Mouse (Mus musculus) ovary, postnatal 10 days (tissue): ENCODE measurements around the gene Slfn5.
A peak's percentile ranks its signal among the peaks of the same experiment; 100 is the strongest.
"Not testable (repeated sequence)": the region's sequence is repeated elsewhere in the genome, so short reads cannot be mapped to it uniquely, and the experiment has no call there.

Source experiments
- DNase-seq: peaks from one replicate; pipeline ENCODE4 v3.0.0; 2022; ENCODE audit warnings: low spot score

Gene Slfn5

GRCm38 (mm10) chr11:82950736-82951481, at the start of gene Slfn5:
Gene Slfn5, plus strand, starts transcription at chr11:82951349.
- DNase-seq = no peak

GRCm38 (mm10) chr11:82901606-82902310, 49.4 kb upstream of the Slfn5 start:
- no peak for DNase-seq

GRCm38 (mm10) chr11:82904952-82905351, 46.2 kb upstream of the Slfn5 start:
- no peak for DNase-seq

- no peak for DNase-seq
Observed at GRCm38 (mm10) chr11:82905816-82906215, 45.3 kb upstream of the Slfn5 start.

GRCm38 (mm10) chr11:82907651-82908607, 43.2 kb upstream of the Slfn5 start, which contains the start of gene Nle1:
Gene Nle1, minus strand, starts transcription at chr11:82908411.
- DNase-seq = peak; percentile 93

GRCm38 (mm10) chr11:82908608-82908989, 42.5 kb upstream of the Slfn5 start:
- no peak for DNase-seq

GRCm38 (mm10) chr11:82910250-82910649, 40.9 kb upstream of the Slfn5 start, which contains the start of gene Unc45b:
Gene Unc45b, plus strand, starts transcription at chr11:82910550.
- no peak for DNase-seq

- no peak for DNase-seq
Observed at GRCm38 (mm10) chr11:82910679-82911389, 40.3 kb upstream of the Slfn5 start.

GRCm38 (mm10) chr11:82914711-82915352, 36.3 kb upstream of the Slfn5 start:
- DNase-seq = peak; percentile 38

GRCm38 (mm10) chr11:82920768-82921167, 30.4 kb upstream of the Slfn5 start:
- DNase-seq = no peak

GRCm38 (mm10) chr11:82921691-82922090, 29.5 kb upstream of the Slfn5 start:
- DNase-seq = no peak

- DNase-seq = not testable (repeated sequence)
Observed at GRCm38 (mm10) chr11:82923910-82924309, 27.2 kb upstream of the Slfn5 start.

- no peak for DNase-seq
Observed at GRCm38 (mm10) chr11:82928897-82929632, 22.1 kb upstream of the Slfn5 start.

- DNase-seq = no peak
Observed at GRCm38 (mm10) chr11:82929633-82929950, 21.6 kb upstream of the Slfn5 start.

GRCm38 (mm10) chr11:82930391-82930955, 20.7 kb upstream of the Slfn5 start:
- DNase-seq = not testable (repeated sequence)

GRCm38 (mm10) chr11:82931161-82931560, 20.0 kb upstream of the Slfn5 start:
- DNase-seq = not testable (repeated sequence)

GRCm38 (mm10) chr11:82931671-82932450, 19.3 kb upstream of the Slfn5 start:
- not testable (repeated sequence) for DNase-seq

- DNase-seq = no peak
Observed at GRCm38 (mm10) chr11:82933186-82933585, 18.0 kb upstream of the Slfn5 start.

- DNase-seq = no peak
Observed at GRCm38 (mm10) chr11:82943336-82943735, 7.8 kb upstream of the Slfn5 start.
